In the genomic region with DNA sequence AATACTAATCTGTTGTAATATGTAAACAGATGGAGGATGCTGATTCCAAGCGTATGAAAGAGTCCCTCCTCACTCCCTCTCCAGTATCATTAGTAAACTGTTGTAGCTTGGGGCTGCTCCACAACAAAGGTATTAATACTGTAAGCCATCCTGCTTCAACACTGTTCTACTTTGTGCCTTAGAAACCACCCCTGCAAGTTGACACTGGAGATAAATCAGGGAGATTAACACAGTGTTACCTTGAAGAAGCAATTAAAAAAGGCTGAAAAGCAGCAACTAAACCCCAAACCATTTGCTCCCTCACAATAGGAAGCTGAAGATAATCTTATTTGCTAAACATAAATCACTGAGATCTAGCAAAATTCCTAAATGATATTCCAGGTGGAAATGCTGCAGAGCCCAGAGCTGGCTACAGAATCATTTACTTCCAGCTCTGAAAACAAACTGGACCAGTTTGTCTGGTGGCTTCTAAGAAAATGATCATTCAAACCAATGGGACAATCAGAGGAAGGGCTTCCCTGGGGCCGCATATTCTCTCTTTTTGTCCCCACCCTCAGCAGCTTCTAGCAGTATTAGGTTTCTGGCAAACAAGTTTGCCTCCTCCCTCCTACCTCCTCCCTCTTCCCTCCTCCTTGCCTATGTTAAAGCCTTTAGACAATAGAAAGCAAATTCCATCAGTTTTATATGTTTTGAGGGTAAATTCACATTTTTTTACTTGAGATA, we compare ENCODE assay signal across 11 mouse cellular contexts. TPM values are rescaled to one million over a fixed set of nuclear protein-coding genes. Genes with fewer than 3 reads are reported as not detected.
DNase-seq lines count a peak whose midpoint lies in the region; ATAC-seq and TF ChIP-seq lines count a peak whose summit lies in the region.
"Had no signal": no experiment of that assay in that cellular context is flagged by ENCODE, and none has a peak within 500 bp of the region (broad histone marks: within the 10 kb centered on the region; RNA-seq: fewer than 3 reads in every experiment).

No protein-coding gene starts in this region.

- peak overlapping the region; percentile 62; the same call in 1 of the 2 replicates for H3K27ac ChIP-seq in heart, embryonic 10.5 days
- peak overlapping the region; percentile 70 for H3K27ac ChIP-seq in kidney, postnatal 0 days
- no peak overlapping the region for H3K27ac ChIP-seq in embryonic facial prominence, embryonic 11.5 days (replicated peaks; ENCODE audit: low read depth, low read length)
- H3K27ac ChIP-seq in limb, embryonic 13.5 days, result peak overlapping the region; percentile 89
- H3K27ac ChIP-seq: forebrain, embryonic 12.5 days had no signal

- no peak for DNase-seq in heart, embryonic 10.5 days (ENCODE audit: low spot score)
- DNase-seq in heart, adult 18-20 months, result no peak
- peak; percentile 78 for DNase-seq in kidney, postnatal 0 days (ENCODE audit: low spot score)
- DNase-seq in kidney, adult 9 months, result no peak
- DNase-seq in embryonic facial prominence, embryonic 11.5 days (ENCODE audit: low spot score), result peak; percentile 49
- DNase-seq in adrenal gland, adult 18-20 months (ENCODE audit: low spot score in 2 of 2), result no peak
- DNase-seq in adipocyte (ENCODE audit: low spot score), result no peak
- DNase-seq: cerebellum, adult 9-10 months; heart, adult 11 months had no signal

- H3K9ac ChIP-seq in kidney, postnatal 0 days (ENCODE audit: low read depth, low read length), result no peak overlapping the region
- H3K9ac ChIP-seq in embryonic facial prominence, embryonic 11.5 days (replicated peaks; ENCODE audit: low read length), result no peak overlapping the region
- 0 out of 2 replicates have a peak overlapping the region, but pooled peaks have one; percentile 43 for H3K9ac ChIP-seq in limb, embryonic 13.5 days
- H3K9ac ChIP-seq: forebrain, embryonic 12.5 days had no signal

- TF ChIP-seq CTCF in kidney, postnatal 0 days (IDR thresholded peaks at IDR 0.05; ENCODE audit: low read depth), result no peak

- H3K36me3 ChIP-seq in heart, embryonic 10.5 days, result no peaks in the 10 kb centered on the region
- H3K36me3 ChIP-seq in kidney, postnatal 0 days (ENCODE audit: insufficient read depth, low read length), result no peaks in the 10 kb centered on the region
- no peaks in the 10 kb centered on the region for H3K36me3 ChIP-seq in embryonic facial prominence, embryonic 11.5 days (replicated peaks; ENCODE audit: control insufficient read depth, insufficient read depth, low read depth, low read length)
- no peaks in the 10 kb centered on the region for H3K36me3 ChIP-seq in limb, embryonic 13.5 days
- H3K36me3 ChIP-seq: forebrain, embryonic 12.5 days had no signal

- no peak overlapping the region for H3K4me3 ChIP-seq in heart, embryonic 10.5 days
- no peak overlapping the region for H3K4me3 ChIP-seq in kidney, postnatal 0 days (replicated peaks; ENCODE audit: low read depth, low read length)
- no peak overlapping the region for H3K4me3 ChIP-seq in embryonic facial prominence, embryonic 11.5 days (ENCODE audit: low read depth, low read length)
- H3K4me3 ChIP-seq in limb, embryonic 13.5 days, result no peak overlapping the region
- H3K4me3 ChIP-seq: forebrain, embryonic 12.5 days had no signal

- H3K27me3 ChIP-seq in heart, embryonic 10.5 days (ENCODE audit: insufficient read depth, poor library complexity, severe bottlenecking), result no peaks in the 10 kb centered on the region
- H3K27me3 ChIP-seq in kidney, postnatal 0 days (ENCODE audit: insufficient read depth, low read length), result no peaks in the 10 kb centered on the region
- H3K27me3 ChIP-seq in embryonic facial prominence, embryonic 11.5 days (ENCODE audit: control insufficient read depth, insufficient read depth, low read length), result no peaks in the 10 kb centered on the region
- no peaks in the 10 kb centered on the region for H3K27me3 ChIP-seq in limb, embryonic 13.5 days
- H3K27me3 ChIP-seq: forebrain, embryonic 12.5 days had no signal

- 40% methylated on average over 2 of the region's 2 CpGs for WGBS in heart, embryonic 10.5 days
- 19% methylated on average over 2 of the region's 2 CpGs for WGBS in kidney, postnatal 0 days
- 46% methylated on average over 2 of the region's 2 CpGs for WGBS in embryonic facial prominence, embryonic 11.5 days
- 37% methylated on average over 2 of the region's 2 CpGs for WGBS in limb, embryonic 13.5 days

- no peaks in the 10 kb centered on the region for H3K9me3 ChIP-seq in heart, embryonic 10.5 days
- no peaks in the 10 kb centered on the region for H3K9me3 ChIP-seq in kidney, postnatal 0 days (replicated peaks; ENCODE audit: low read length)
- H3K9me3 ChIP-seq in embryonic facial prominence, embryonic 11.5 days (replicated peaks; ENCODE audit: control insufficient read depth, low read length), result no peaks in the 10 kb centered on the region
- 0 out of 2 replicates have a peak, but pooled peaks cover 5% of the 10 kb centered on the region for H3K9me3 ChIP-seq in limb, embryonic 13.5 days
- H3K9me3 ChIP-seq: forebrain, embryonic 12.5 days had no signal

- H3K4me2 ChIP-seq in kidney, postnatal 0 days (ENCODE audit: low read length), result no peak overlapping the region
- H3K4me2 ChIP-seq in embryonic facial prominence, embryonic 11.5 days (ENCODE audit: low read depth, low read length), result no peak overlapping the region
- peak overlapping the region; percentile 44 for H3K4me2 ChIP-seq in limb, embryonic 13.5 days (replicated peaks)
- H3K4me2 ChIP-seq: forebrain, embryonic 12.5 days had no signal

- ATAC-seq in kidney, postnatal 0 days (replicated peaks; ENCODE audit: low FRiP score, low read depth), result 0 out of 2 replicates have a peak, but pooled peaks have one; percentile 49
- ATAC-seq in embryonic facial prominence, embryonic 11.5 days (replicated peaks; ENCODE audit: insufficient number of reproducible peaks, low FRiP score, low TSS enrichment, low read depth), result no peak
- ATAC-seq in limb, embryonic 13.5 days (ENCODE audit: low FRiP score, low read depth), result peak; percentile 42; the same call in 1 of the 2 replicates

- H3K4me1 ChIP-seq in heart, embryonic 10.5 days, result peaks cover 16% of the 10 kb centered on the region; the same call in 1 of the 2 replicates
- 0 out of 2 replicates have a peak, but pooled peaks cover 7% of the 10 kb centered on the region for H3K4me1 ChIP-seq in kidney, postnatal 0 days (replicated peaks; ENCODE audit: insufficient read depth, low read length)
- no peaks in the 10 kb centered on the region; the same call in 1 of the 2 replicates for H3K4me1 ChIP-seq in embryonic facial prominence, embryonic 11.5 days (ENCODE audit: control insufficient read depth, insufficient read depth, low read length)
- peaks cover 18% of the 10 kb centered on the region for H3K4me1 ChIP-seq in limb, embryonic 13.5 days

RNA-seq across cellular contexts. Expression of gene Fam160a1, which starts 24.5 kb away (rescaled TPM):
- polyA plus RNA-seq in heart, embryonic 10.5 days (2016; fragmentation: Nextera tagmentation; extraction: Ambion mirVana), result 1.7 and 2.1 TPM in 2 replicates
- total RNA-seq in heart, adult 18-20 months (2021), result 10 to 100 TPM; 47.6 to 48.0 TPM
- 5.5 and 6.8 TPM in 2 replicates for polyA plus RNA-seq in kidney, postnatal 0 days (2015; fragmentation: Nextera tagmentation; extraction: Ambion mirVana)
- polyA plus RNA-seq in embryonic facial prominence, embryonic 11.5 days (2014; fragmentation: Nextera tagmentation; extraction: Ambion mirVana), result 1.6 TPM in 2 replicates
- polyA plus RNA-seq in limb, embryonic 13.5 days (2015; fragmentation: Nextera tagmentation; extraction: Ambion mirVana), result 3.0 and 3.1 TPM in 2 replicates
- 1 to 10 TPM; 6.8 to 7.2 TPM for total RNA-seq in adrenal gland, adult 18-20 months (2021)

RNA-seq across cellular contexts. Expression of gene Glt28d2, which starts 45.7 kb away (rescaled TPM):
- 0.72 and 0.78 TPM in 2 replicates for polyA plus RNA-seq in heart, embryonic 10.5 days (2016; fragmentation: Nextera tagmentation; extraction: Ambion mirVana)
- total RNA-seq in heart, adult 18-20 months (2021), result 1 to 10 TPM; 8.1 to 8.6 TPM
- polyA plus RNA-seq in kidney, postnatal 0 days (2015; fragmentation: Nextera tagmentation; extraction: Ambion mirVana), result 4.5 and 5.0 TPM in 2 replicates
- 0.86 and 0.94 TPM in 2 replicates for polyA plus RNA-seq in embryonic facial prominence, embryonic 11.5 days (2014; fragmentation: Nextera tagmentation; extraction: Ambion mirVana)
- 1.7 TPM in 2 replicates for polyA plus RNA-seq in limb, embryonic 13.5 days (2015; fragmentation: Nextera tagmentation; extraction: Ambion mirVana)
- total RNA-seq in adrenal gland, adult 18-20 months (2021), result 1 to 10 TPM; 1.4 to 1.7 TPM

RNA-seq across cellular contexts. Expression of gene Gm37240, which starts 45.7 kb away (rescaled TPM):
- polyA plus RNA-seq in heart, embryonic 10.5 days (2016; fragmentation: Nextera tagmentation; extraction: Ambion mirVana), result 2.7 and 3.0 TPM in 2 replicates
- 10 to 100 TPM; 30.0 to 39.3 TPM for total RNA-seq in heart, adult 18-20 months (2021)
- polyA plus RNA-seq in kidney, postnatal 0 days (2015; fragmentation: Nextera tagmentation; extraction: Ambion mirVana), result 10.8 and 12.0 TPM in 2 replicates
- polyA plus RNA-seq in embryonic facial prominence, embryonic 11.5 days (2014; fragmentation: Nextera tagmentation; extraction: Ambion mirVana), result 2.0 and 3.2 TPM in 2 replicates
- polyA plus RNA-seq in limb, embryonic 13.5 days (2015; fragmentation: Nextera tagmentation; extraction: Ambion mirVana), result 4.4 and 6.1 TPM in 2 replicates
- 1 to 10 TPM; 5.7 to 7.9 TPM for total RNA-seq in adrenal gland, adult 18-20 months (2021)

Comparison
In these comparisons a context has a peak if more than half of its experiments do, and no peak if none do; other contexts are left out.
1. DNase-seq: peak in kidney, postnatal 0 days (single experiment) and embryonic facial prominence, embryonic 11.5 days (single experiment); none in heart, embryonic 10.5 days (single experiment), heart, adult 18-20 months (0 of 2), kidney, adult 9 months (single experiment), adrenal gland, adult 18-20 months (0 of 2) and adipocyte (single experiment).